Mouse (Mus musculus): ENCODE data around the gene Ubn1. TPM values are rescaled to one million over a fixed set of nuclear protein-coding genes. Genes with fewer than 3 reads are reported as not detected.

The Ubn1 gene
- 103 TPM for total RNA-seq (2023)

GRCm38 (mm10) chr16:5049774-5050234, at the start of gene Ubn1, which contains the start of gene Glyr1:
Ubn1 (plus strand) TSS chr16:5050057.
Glyr1 (minus strand) TSS chr16:5049863.

DNA sequence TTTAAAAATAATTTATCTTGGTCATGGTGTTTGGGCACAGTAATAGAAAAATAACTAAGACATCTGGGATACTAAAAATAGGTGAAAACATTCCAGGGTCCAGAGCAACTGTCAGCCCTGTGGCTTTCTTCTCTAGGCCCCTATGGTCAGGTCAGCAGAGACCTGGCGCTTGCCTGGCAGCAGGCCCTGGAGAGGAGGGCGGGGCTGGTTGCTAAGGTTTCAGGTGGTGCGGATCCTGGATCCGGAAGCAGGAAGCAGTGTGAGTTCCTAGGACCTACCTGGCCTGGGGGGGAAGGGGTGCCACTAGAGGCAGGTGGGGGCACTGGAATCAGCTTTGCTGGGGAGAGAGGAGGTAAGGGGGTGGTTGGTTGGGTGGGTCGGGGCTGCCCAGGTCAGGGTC, 42.8 kb upstream of the Ubn1 start, which contains the start of gene Smim22:
Smim22 (plus strand) TSS at position 222 of the 400 bp plus-strand sequence.

GRCm38 (mm10) chr16:5013054-5013838, 36.6 kb upstream of the Ubn1 start, which contains the start of gene Rogdi:
Rogdi (minus strand) TSS chr16:5013553.

DNA sequence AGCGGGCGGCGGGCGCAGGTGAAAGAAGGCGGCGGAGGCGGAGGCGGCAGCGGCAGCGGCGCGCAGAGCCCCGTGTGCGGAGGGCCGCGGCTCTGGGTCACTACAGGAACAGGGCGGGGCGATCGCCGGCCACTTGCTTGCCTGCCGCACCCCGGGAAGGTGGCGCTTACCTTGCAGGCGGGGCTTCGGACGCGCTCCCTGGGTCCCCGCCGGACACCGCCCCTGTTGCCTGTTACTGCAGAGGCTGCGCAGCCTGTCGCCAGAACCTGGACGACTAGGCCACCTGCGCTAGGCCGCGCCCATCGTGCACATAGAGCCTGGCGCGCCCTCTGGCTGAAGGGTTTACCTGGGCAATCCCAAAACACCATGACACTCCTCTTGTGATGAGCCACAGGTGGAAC, 82.5 kb downstream of the Ubn1 start, which contains the start of gene Ppl:
Ppl (minus strand) TSS at position 21 of the 401 bp plus-strand sequence.

Other genes with a start within 250 kb of the Ubn1 start
- not detected for gene 4930562C15Rik, start 214.6 kb upstream of the Ubn1 start, total RNA-seq (2023)
- gene Ubald1, start 169.7 kb upstream of the Ubn1 start, total RNA-seq (2023): 198 TPM
- gene Mgrn1, start 163.8 kb upstream of the Ubn1 start, total RNA-seq (2023): 65.7 TPM
- gene Nudt16l1, start 111.3 kb upstream of the Ubn1 start, total RNA-seq (2023): 57.1 TPM
- gene Anks3, start 85.9 kb upstream of the Ubn1 start, total RNA-seq (2023): 74.7 TPM
- gene Sept12, start 52.2 kb upstream of the Ubn1 start, total RNA-seq (2023): not detected
- not detected for gene Smim22, start 42.8 kb upstream of the Ubn1 start, total RNA-seq (2023)
- gene Rogdi, start 36.5 kb upstream of the Ubn1 start, total RNA-seq (2023): 19.8 TPM
- 111 TPM for gene Glyr1, start 194 bp upstream of the Ubn1 start, total RNA-seq (2023)
- gene Ppl, start 82.4 kb downstream of the Ubn1 start, total RNA-seq (2023): 0.46 TPM
- not detected for gene Sec14l5, start 97.1 kb downstream of the Ubn1 start, total RNA-seq (2023)
- 26.2 TPM for gene Nagpa, start 154.0 kb downstream of the Ubn1 start, total RNA-seq (2023)
- gene AU021092, start 172.2 kb downstream of the Ubn1 start, total RNA-seq (2023): not detected
- 40.1 TPM for gene Alg1, start 183.6 kb downstream of the Ubn1 start, total RNA-seq (2023)
- gene Eef2kmt, start 205.9 kb downstream of the Ubn1 start, total RNA-seq (2023): 21.0 TPM

Measured in CD8-positive naive resting alpha-beta T cell, adult 57 days (primary cell).